Mouse (Mus musculus) urinary bladder, adult 2 months (tissue): Measurements from ENCODE around the gene Ankrd63. TPM values are rescaled to one million over a fixed set of nuclear protein-coding genes. Genes with fewer than 3 reads are reported as not detected.
"Not testable (repeated sequence)": the region's sequence is repeated elsewhere in the genome, so short reads cannot be mapped to it uniquely, and the experiment has no call there.

ENCODE experiments used
- DNase-seq: peaks from one replicate; pipeline ENCODE4 v3.0.0; 2022; ENCODE audit warnings: low spot score
- polyA plus RNA-seq: library from polyadenylated mRNA; depleted of rRNA; stranded (reverse); fragments of >200 nt; gene quantifications from 2 replicates; pipeline ENCODE4 v1.2.3, GENCODE M21; 2012; rRNA removed

Gene Ankrd63
- polyA plus RNA-seq, 1 experiment, result 0.69 TPM

DNA sequence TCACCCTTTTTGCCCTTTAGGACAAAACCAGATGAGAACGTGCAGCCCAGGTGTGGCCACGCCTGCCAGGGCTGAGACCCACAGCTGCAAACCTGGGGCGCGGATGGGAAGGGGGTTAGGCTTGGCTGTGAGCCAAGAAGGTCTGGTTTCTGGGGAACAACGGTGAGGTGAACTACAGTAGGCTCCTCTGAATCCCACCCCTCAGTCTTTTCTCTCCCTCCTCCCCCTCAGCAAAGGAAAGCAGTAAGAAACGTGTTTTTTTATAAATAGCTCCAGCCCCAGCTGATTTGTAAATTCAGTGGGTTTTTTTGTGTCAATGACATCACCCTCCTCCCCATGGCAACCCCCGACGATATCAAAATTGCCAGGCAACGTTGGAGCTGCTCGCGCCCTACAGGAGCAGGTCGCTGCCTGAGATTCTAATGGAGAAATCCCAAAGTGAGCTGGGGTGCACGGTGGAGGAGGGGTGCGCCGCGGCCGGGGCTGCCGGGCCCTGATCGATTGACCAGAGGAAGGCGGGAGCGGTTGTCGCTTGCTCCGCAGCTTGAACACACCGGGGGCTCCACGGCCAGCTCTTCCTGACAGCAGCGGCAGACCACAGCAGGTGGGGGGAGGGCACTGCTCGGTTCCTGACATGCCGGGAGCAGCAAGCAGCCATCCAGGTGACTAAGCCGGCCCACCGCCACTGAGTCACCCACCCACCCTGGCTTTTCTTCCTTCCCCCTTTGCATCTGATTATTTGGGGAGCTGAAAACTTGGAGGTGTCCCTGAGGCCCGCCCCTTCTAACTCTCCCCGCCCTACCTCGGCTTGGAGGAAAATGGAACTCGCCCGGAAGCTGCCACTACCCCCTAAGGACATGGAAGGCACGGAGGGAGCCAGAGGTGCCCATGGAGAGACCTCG lies 40.6 kb downstream of the Ankrd63 start, which contains the start of gene Pak6:
Pak6 (plus strand) TSS at position 402 of the 902 bp plus-strand sequence.
- DNase-seq, result peak; percentile 43

DNA sequence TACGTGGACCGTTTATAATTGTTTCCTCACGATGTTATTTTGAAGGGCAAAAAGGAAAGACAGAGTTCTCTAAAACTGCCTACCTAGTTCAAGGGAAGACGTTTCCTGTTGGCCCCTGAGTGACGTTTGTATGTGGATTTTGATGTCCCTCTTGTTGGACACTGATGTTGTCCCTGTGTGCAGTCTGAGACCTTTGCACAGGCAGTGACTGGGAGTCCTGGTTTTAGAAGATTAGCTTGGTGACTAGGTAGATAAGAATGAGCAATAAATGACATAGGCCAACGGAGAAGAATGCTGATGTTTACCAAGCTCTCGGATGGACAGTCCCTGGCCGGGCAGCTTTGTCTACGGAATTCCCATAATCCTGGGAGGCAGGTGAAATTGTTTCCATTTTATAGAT lies 41.9 kb downstream of the Ankrd63 start:
- DNase-seq, result no peak

- no peak for DNase-seq
Observed at GRCm38 (mm10) chr2:118659998-118660452, 43.7 kb downstream of the Ankrd63 start.

GRCm38 (mm10) chr2:118659493-118659892 lies 44.3 kb downstream of the Ankrd63 start:
- DNase-seq, result no peak

- no peak for DNase-seq
Observed at GRCm38 (mm10) chr2:118659077-118659476, 44.7 kb downstream of the Ankrd63 start.

GRCm38 (mm10) chr2:118658457-118658856 lies 45.3 kb downstream of the Ankrd63 start:
- DNase-seq, result peak; percentile 46

DNA sequence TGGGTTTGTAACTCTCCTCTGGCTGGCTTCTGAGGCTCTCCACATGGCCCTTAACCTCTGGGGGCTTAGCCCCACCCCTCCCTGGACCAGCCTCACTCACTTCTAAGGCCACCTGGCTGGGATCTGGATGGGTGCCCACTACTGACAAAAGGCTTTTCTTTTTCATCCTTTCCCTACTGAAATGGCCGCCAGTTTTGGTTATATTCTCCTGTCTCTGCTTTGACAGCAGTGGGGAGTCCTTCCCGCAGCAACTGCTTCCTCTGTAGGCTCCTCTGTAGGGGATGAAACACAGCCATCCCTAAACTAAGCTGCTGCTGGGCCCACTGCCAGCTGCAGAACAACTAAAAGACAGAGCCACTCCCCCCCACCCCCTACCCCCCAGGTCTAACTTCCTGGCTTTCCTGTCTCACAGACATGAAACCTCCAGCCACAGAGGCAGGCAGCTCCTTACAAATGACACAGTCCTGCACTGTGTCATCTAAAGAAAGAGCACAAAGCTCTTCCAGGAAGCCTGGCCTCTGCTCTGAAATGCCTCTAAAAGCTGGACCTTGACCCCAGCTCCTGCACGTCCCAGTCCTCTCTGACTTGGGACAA lies 47.0 kb downstream of the Ankrd63 start:
- DNase-seq, result no peak

DNA sequence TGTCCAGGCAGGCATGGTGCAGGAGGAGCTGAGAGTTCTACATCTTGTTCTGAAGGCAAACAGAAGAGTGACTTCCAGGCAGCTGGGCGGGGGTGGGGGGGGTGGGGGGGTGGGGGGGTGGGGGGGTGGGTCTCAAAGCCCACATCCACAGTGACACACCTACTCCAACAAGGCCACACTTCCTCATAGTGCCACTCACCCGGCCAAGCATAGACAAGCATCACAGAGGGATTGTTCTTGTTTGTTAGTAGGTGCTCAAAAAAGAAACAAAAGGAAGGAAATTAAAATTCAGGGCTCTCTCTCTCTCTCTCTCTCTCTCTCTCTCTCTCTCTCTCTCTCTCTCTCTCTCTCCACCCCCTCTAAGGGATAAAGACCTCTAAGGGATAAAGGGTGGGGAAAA lies 53.1 kb downstream of the Ankrd63 start:
- DNase-seq, result not testable (repeated sequence)

Other genes with a start within 250 kb of the Ankrd63 start
- 203 and 232 TPM in 2 replicates for gene Srp14, start 224.3 kb downstream of the Ankrd63 start, polyA plus RNA-seq
- 11.7 and 14.1 TPM in 2 replicates for gene Bmf, start 154.3 kb downstream of the Ankrd63 start, polyA plus RNA-seq
- gene Bub1b, start 105.8 kb downstream of the Ankrd63 start, polyA plus RNA-seq, result 2.4 and 2.8 TPM in 2 replicates
- 12.3 and 12.7 TPM in 2 replicates for gene Pak6, start 40.7 kb downstream of the Ankrd63 start, polyA plus RNA-seq
- 2.6 and 3.0 TPM in 2 replicates for gene Plcb2, start 24.5 kb upstream of the Ankrd63 start, polyA plus RNA-seq
- gene Inafm2, start 41.8 kb upstream of the Ankrd63 start, polyA plus RNA-seq, result 35.9 and 38.5 TPM in 2 replicates
- 19.3 and 23.1 TPM in 2 replicates for gene Ccdc9b, start 58.7 kb upstream of the Ankrd63 start, polyA plus RNA-seq
- gene Phgr1, start 68.8 kb upstream of the Ankrd63 start, polyA plus RNA-seq, result 0.16 TPM in 1 of 2 replicates, not detected in the other
- gene Disp2, start 75.8 kb upstream of the Ankrd63 start, polyA plus RNA-seq, result 0.78 and 0.93 TPM in 2 replicates
- gene Knstrn, start 110.0 kb upstream of the Ankrd63 start, polyA plus RNA-seq, result 5.0 and 5.5 TPM in 2 replicates
- 87.1 and 91.2 TPM in 2 replicates for gene Ivd, start 158.0 kb upstream of the Ankrd63 start, polyA plus RNA-seq
- gene Bahd1, start 196.4 kb upstream of the Ankrd63 start, polyA plus RNA-seq, result 10.2 and 12.4 TPM in 2 replicates
- gene Chst14, start 222.5 kb upstream of the Ankrd63 start, polyA plus RNA-seq, result 19.9 and 20.7 TPM in 2 replicates